Mouse (Mus musculus): ENCODE measurements around the gene Wdr78.
A peak's percentile ranks its signal among the peaks of the same experiment; 100 is the strongest.

The Wdr78 gene

GRCm38 (mm10) chr4:103114184-103115111, at the start of gene Wdr78, which contains the start of gene Mier1:
Wdr78 (minus strand) TSS chr4:103114555.
Mier1 (plus strand) TSS chr4:103114390.
- peak; percentile 95 for DNase-seq (ENCODE audit: low read depth)

- no peak for DNase-seq (ENCODE audit: low read depth)
These were observed 44.4 kb upstream of the Wdr78 start for GRCm38 (mm10) chr4:103158781-103159180.

DNA sequence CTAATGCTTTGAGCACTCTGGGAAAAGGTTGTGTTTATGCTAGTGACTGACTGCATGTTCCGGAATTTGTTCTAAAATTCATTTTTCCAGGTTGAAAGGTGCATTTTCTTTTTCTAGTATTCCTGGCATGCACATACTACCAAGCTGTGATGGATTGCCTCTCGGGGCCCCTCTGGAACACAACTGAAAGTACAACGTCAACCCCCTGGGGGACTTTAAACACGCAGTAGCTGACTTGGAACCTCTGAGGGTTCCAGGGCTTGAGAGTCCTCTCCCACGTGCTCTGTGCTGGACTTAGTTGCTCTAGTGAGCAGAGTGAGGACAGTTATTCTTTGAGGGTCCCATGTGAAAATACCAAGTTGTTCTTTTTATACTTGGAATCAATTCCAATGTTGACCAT, 37.6 kb upstream of the Wdr78 start:
- no peak for DNase-seq (ENCODE audit: low read depth)

- DNase-seq (ENCODE audit: low read depth), result peak; percentile 84
These were observed 32.0 kb upstream of the Wdr78 start for GRCm38 (mm10) chr4:103146339-103146738.

GRCm38 (mm10) chr4:103136946-103137345, 22.6 kb upstream of the Wdr78 start:
- DNase-seq (ENCODE audit: low read depth), result no peak

GRCm38 (mm10) chr4:103126533-103126932, 12.2 kb upstream of the Wdr78 start:
- DNase-seq (ENCODE audit: low read depth), result no peak

DNA sequence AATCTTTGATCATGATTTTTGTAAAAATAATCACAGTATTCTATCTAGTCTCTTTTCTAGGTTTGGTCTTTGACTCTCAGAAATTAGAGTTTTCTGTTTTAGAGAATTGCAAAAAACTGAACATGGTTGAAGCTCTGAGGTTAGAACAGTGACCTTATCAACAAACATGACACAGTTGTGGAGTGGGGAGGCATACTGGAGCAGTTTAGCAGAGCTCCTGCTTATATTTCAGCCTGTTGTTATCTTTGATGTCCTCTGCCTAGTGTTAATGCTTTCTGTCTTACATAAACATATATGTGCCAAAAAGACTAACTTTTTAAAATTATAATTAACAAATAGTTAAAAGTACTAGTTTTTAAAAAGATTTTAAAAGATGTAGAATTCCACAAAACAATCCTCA, 9.3 kb upstream of the Wdr78 start:
- no peak for DNase-seq (ENCODE audit: low read depth)

GRCm38 (mm10) chr4:103123086-103123485, 8.7 kb upstream of the Wdr78 start:
- DNase-seq (ENCODE audit: low read depth), result peak; percentile 48

- DNase-seq (ENCODE audit: low read depth), result peak; percentile 31
These were observed 6.6 kb upstream of the Wdr78 start for GRCm38 (mm10) chr4:103120874-103121389.

GRCm38 (mm10) chr4:103120395-103120794, 6.0 kb upstream of the Wdr78 start:
- no peak for DNase-seq (ENCODE audit: low read depth)

- peak; percentile 73 for DNase-seq (ENCODE audit: low read depth)
These were observed 5.7 kb upstream of the Wdr78 start for GRCm38 (mm10) chr4:103120028-103120384.

DNA sequence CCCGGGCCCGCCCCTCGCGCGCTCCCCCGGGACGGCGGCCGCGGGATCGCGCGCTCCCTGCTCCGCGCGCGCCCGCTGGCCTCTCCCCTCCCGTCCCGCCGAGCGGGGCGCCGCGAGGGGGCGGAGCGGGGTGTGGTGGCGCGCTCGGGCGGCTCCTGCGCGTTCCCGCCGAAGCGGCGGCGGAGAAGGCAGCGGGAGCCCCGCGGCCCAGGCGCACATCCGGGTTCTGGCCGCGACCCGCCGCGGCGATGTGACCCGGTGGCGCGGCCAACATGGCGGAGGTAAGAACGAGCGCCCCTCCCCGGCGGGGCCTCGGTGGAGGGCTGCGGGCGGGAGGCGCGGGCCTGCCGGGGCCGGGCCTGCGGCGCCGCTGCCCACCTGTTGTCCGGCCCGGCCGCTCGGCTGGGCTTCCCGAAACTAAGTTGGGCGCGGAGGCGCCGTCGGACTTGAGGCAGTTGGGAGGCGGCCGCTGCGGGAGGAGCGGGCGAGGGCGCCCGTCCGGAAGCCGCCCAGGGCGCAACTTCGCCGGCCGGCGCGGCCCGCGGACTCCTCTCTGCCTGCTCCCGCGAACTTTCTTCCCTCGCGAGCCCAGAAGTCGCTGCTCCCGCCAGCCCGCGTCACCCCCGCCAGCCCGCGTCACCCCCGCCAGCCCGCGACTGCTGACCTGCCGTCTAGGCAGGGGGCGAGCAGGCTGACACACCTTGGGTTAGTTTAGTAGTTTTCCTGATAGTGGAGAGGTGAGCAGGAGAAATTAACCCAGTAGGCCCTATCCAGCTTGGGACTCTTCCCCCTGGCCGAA, 5.1 kb upstream of the Wdr78 start:
- peak; percentile 83 for DNase-seq (ENCODE audit: low read depth)

DNA sequence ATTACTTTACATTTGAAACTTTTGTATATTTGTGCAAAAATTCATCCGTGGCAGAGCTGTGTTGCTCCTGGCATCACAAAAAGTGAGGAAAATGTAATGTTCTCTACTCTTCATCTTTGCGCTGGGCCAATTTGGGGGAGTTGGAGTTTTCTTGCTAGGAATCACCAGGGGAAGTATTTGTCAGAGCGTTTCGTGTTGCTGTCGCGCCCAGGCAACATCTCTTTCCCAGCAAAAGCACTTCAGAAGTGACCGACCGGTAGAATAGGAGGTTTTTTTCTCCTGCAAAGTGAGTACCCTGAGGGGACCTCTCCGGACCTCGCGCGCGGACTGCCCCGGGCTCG, 4.5 kb upstream of the Wdr78 start:
- no peak for DNase-seq (ENCODE audit: low read depth)

- DNase-seq (ENCODE audit: low read depth), result peak; percentile 60
These were observed 953 bp downstream of the Wdr78 start for GRCm38 (mm10) chr4:103113402-103113801.

DNA sequence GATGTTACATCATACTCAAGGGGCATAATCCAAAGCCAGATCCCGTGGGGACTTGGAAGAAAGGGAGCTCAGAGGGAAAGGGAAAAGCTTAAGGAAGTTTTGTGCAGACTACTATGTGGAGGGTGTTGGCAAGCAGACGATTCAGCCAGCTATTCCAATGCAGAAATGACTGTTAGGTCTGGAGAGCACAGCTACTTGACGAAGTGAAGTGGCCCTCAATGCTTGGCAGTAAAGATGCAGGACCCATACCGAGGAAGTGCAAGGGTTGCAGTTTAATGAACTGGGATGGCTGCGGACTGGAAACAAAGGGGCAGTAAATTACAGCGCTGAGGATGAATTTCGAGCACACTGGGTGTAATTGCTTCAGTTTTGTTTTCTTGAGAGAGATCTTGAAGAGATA, 1.7 kb downstream of the Wdr78 start:
- DNase-seq (ENCODE audit: low read depth), result no peak

DNA sequence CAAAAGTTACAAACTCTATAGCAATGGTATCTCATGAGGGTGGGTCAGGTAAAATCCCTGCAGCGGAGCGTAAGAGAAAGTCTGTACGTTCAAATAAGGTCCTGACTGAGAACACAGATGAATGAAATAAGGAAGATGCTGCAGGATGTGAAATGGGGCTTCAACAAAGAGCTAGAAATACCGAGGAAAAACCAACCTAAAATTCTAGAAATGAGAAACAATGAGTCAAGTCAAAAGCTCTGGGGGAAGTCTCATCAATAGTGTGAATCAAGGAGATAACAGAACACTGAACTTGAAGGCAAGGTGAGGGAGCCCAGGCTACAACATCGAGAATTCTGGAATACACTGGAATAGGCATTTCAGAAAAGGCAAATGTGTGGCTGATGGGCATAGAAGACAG, 15.8 kb downstream of the Wdr78 start:
- DNase-seq (ENCODE audit: low read depth), result no peak

DNA sequence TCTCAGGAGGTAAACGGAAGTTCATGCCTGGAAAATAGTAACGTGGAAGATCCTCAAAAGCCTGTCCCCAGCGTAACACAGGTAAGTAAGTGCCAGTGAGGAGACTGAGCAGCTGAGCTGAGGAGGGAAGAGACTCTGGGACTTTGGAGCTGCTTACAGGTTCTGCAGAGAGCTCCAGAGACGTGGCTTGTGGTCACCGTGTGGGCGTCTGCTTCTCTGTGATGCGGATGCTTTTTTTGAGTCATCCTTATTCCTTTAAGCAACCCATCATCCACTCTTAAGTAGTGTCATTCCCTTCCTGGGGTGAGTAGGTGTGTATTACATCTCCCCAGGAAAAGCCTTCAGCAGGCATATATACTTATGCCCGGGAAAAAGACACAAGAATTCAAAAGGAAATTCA, 18.4 kb downstream of the Wdr78 start:
- DNase-seq (ENCODE audit: low read depth), result peak; percentile 39

GRCm38 (mm10) chr4:103085237-103085636, 29.1 kb downstream of the Wdr78 start:
- DNase-seq (ENCODE audit: low read depth), result no peak

DNA sequence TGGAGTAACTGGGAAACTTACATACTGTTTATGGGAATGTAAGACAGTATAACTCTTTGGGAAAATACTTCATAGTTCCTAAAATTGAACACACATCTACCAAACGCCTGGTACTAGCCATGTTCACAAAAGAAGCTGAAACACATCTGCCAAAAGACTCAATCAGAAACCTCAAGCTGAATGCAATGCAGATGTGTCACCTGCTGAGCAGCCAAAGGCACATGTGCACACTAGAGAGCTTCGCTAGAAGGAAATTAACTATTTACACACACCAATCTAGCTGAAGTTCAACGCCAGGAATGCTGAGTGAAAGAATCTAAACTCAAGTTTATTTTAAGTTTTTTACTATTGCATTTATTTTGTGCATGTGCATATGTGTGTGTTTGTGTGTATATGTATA, 43.7 kb downstream of the Wdr78 start:
- DNase-seq (ENCODE audit: low read depth), result no peak

GRCm38 (mm10) chr4:103067906-103068655, 46.3 kb downstream of the Wdr78 start:
- no peak for DNase-seq (ENCODE audit: low read depth)

DNA sequence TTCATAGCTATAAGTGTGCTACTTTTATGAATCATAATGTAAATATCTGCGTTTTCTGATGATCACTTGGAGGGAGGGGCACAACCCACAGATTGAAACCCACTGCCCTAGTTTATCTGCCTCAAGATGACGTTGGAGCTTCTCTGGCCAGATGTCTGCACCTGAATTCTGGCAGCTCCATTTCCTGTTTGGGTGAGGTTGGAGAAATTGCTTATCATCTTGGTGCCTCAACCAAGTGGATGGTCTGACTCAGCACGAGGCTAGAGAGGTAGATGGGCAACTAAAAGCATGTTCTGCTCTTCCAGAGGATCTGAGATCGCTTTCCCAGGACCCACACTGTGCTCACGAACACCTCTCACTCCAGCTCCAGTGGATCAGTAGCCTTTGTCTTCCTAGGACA, 49.4 kb downstream of the Wdr78 start:
- DNase-seq (ENCODE audit: low read depth), result no peak

DNA sequence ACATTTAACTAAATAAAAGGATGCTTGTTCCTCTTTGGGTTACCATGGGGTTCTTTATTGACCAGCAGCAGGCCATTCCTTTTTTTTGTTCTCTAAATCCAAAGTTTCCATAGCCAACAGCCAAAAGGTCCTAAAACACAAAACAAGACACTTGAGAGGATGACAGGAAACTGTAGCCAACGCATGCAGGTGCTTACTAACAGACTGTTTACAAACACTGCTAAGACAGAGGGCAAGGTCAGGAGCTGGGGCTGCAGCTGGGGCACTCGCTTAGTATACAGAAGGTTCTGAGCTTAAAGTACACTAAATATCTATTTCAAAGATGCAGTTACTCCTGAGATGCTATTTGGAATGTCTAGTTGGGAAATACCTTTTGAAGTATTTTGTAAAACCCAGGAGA, 49.9 kb downstream of the Wdr78 start:
- DNase-seq (ENCODE audit: low read depth), result no peak
